Mouse (Mus musculus) MEL (cell line): ENCODE data around the gene Has1. TPM values are rescaled to one million over a fixed set of nuclear protein-coding genes. Genes with fewer than 3 reads are reported as not detected.
A peak's percentile ranks its signal among the peaks of the same experiment; 100 is the strongest.
"Not testable (repeated sequence)": the region's sequence is repeated elsewhere in the genome, so short reads cannot be mapped to it uniquely, and the experiment has no call there.

Experiments
- DNase-seq: peaks from one replicate; pipeline ENCODE4 v3.0.0; 2011; ENCODE audit warnings: low read depth, low spot score
- H3K27ac ChIP-seq: 2 replicates; pipeline ENCODE4 v1.5.1; 2012; ENCODE audit warnings: low read depth, mild to moderate bottlenecking, control low read depth, low read length, moderate library complexity; ENCODE audit not compliant: control insufficient read depth
- H3K27me3 ChIP-seq, 2 experiments: fragments of 150-350 bp in 1 of 2; sonication (generic) in 1 of 2; 2 replicates each; pipeline ENCODE4 v1.6.1; 2012; ENCODE audit warnings: low read length in 2 of 2, mild to moderate bottlenecking in 2 of 2, improper control_type of control experiment in 1 of 2, moderate library complexity in 1 of 2; ENCODE audit not compliant: insufficient read depth in 2 of 2, control insufficient read depth in 1 of 2
- H3K36me3 ChIP-seq, 2 experiments: 2 replicates each; pipeline ENCODE4 v1.6.1; 2012 to 2014; ENCODE audit warnings: low read length in 2 of 2, improper control_type of control experiment in 1 of 2, inconsistent platforms in 1 of 2, mild to moderate bottlenecking in 1 of 2; ENCODE audit not compliant: insufficient read depth in 2 of 2, control insufficient read depth in 1 of 2
- H3K4me1 ChIP-seq, 2 experiments: fragments of 150-350 bp in 1 of 2; sonication (generic) in 1 of 2; 2 replicates each; pipeline ENCODE4 v1.6.1; 2012; ENCODE audit warnings: low read length in 2 of 2, improper control_type of control experiment in 1 of 2, mild to moderate bottlenecking in 1 of 2; ENCODE audit not compliant: insufficient read depth in 2 of 2, control insufficient read depth in 1 of 2
- H3K4me3 ChIP-seq, 2 experiments: fragments of 150-350 bp in 1 of 2; sonication (generic) in 1 of 2; 2 replicates each; pipeline ENCODE4 v1.5.1; 2012; ENCODE audit warnings: low read depth in 2 of 2, low read length in 2 of 2, mild to moderate bottlenecking in 2 of 2, moderate library complexity in 2 of 2, control low read depth in 1 of 2, improper control_type of control experiment in 1 of 2; ENCODE audit not compliant: control insufficient read depth in 1 of 2, insufficient read depth in 1 of 2
- H3K79me2 ChIP-seq: 2 replicates; pipeline ENCODE4 v1.6.1; 2012; ENCODE audit warnings: mild to moderate bottlenecking, low read length, moderate library complexity; ENCODE audit not compliant: control insufficient read depth, poor library complexity, insufficient read depth
- H3K9ac ChIP-seq: 2 replicates; pipeline ENCODE4 v1.6.1; 2012; ENCODE audit warnings: low read depth, mild to moderate bottlenecking, control low read depth, low read length, moderate library complexity; ENCODE audit not compliant: control insufficient read depth, poor library complexity, severe bottlenecking
- H3K9me3 ChIP-seq: fragments of 150-350 bp; sonication (generic); replicated peaks from 2 replicates; pipeline ENCODE4 v1.6.1; 2012; ENCODE audit warnings: mild to moderate bottlenecking, low read length, improper control_type of control experiment, moderate library complexity; ENCODE audit not compliant: insufficient read depth
- CHD1 ChIP-seq: IDR thresholded peaks from 2 replicates; pipeline ENCODE4 v1.6.1; 2012; ENCODE audit warnings: low read depth, mild to moderate bottlenecking, inconsistent platforms, low read length, improper control_type of control experiment
- CHD2 ChIP-seq: IDR thresholded peaks from 2 replicates; pipeline ENCODE4 v1.6.1; 2011; ENCODE audit warnings: low read length, improper control_type of control experiment
- CTCF ChIP-seq, 3 experiments: IDR thresholded peaks in 2 of 3; conservative IDR thresholded peaks in 1 of 3; 2 replicates each; pipeline ENCODE4 v1.5.1; 2011 to 2012; ENCODE audit warnings: low read length in 3 of 3, low read depth in 2 of 3, mild to moderate bottlenecking in 2 of 3, improper control_type of control experiment in 1 of 3, inconsistent platforms in 1 of 3, mixed read lengths in 1 of 3, moderate library complexity in 1 of 3; ENCODE audit not compliant: control insufficient read depth in 1 of 3, insufficient read depth in 1 of 3, poor library complexity in 1 of 3, severe bottlenecking in 1 of 3
- ETS1 ChIP-seq: IDR thresholded peaks from 2 replicates; pipeline ENCODE4 v1.6.1; 2012; ENCODE audit warnings: low read depth, mild to moderate bottlenecking, inconsistent platforms, low read length, improper control_type of control experiment, moderate library complexity
- GATA1 ChIP-seq: IDR thresholded peaks from 2 replicates; pipeline ENCODE4 v1.6.1; 2011; ENCODE audit warnings: low read depth, low read length, improper control_type of control experiment
- MAFK ChIP-seq: IDR thresholded peaks from 2 replicates; pipeline ENCODE4 v1.6.1; 2011; ENCODE audit warnings: low read depth, mild to moderate bottlenecking, low read length, improper control_type of control experiment, borderline replicate concordance
- MAZ ChIP-seq: IDR thresholded peaks from 2 replicates; pipeline ENCODE4 v1.6.1; 2012; ENCODE audit warnings: low read depth, mild to moderate bottlenecking, inconsistent platforms, low read length, improper control_type of control experiment
- MEF2A ChIP-seq: IDR thresholded peaks from 2 replicates; pipeline ENCODE4 v1.6.1; 2014; ENCODE audit warnings: low read depth, mild to moderate bottlenecking, inconsistent platforms, low read length, improper control_type of control experiment; ENCODE audit not compliant: poor library complexity, insufficient replicate concordance, severe bottlenecking; ENCODE audit errors: extremely low read depth
- POLR2A ChIP-seq, 2 experiments: IDR thresholded peaks; 2 replicates each; pipeline ENCODE4 v1.6.1; 2011 to 2012; ENCODE audit warnings: low read length in 2 of 2, mild to moderate bottlenecking in 2 of 2, control low read depth in 1 of 2, improper control_type of control experiment in 1 of 2, low read depth in 1 of 2, moderate library complexity in 1 of 2; ENCODE audit not compliant: control insufficient read depth in 1 of 2, insufficient read depth in 1 of 2, poor library complexity in 1 of 2
- POLR2AphosphoS5 ChIP-seq: IDR thresholded peaks from 2 replicates; pipeline ENCODE4 v1.6.1; 2012; ENCODE audit warnings: low read depth, borderline replicate concordance, mild to moderate bottlenecking, inconsistent platforms, low read length, moderate library complexity, mixed read lengths
- RAD21 ChIP-seq: IDR thresholded peaks from 2 replicates; pipeline ENCODE4 v1.6.1; 2011; ENCODE audit warnings: mild to moderate bottlenecking, low read depth, low read length, improper control_type of control experiment
- SIN3A ChIP-seq: IDR thresholded peaks from 2 replicates; pipeline ENCODE4 v1.6.1; 2012; ENCODE audit warnings: low read length, improper control_type of control experiment, inconsistent platforms
- SMC3 ChIP-seq: IDR thresholded peaks from 2 replicates; pipeline ENCODE4 v1.6.1; 2011; ENCODE audit warnings: low read depth, low read length, improper control_type of control experiment
- TAL1 ChIP-seq: IDR thresholded peaks from 2 replicates; pipeline ENCODE4 v1.6.1; 2012; ENCODE audit warnings: mild to moderate bottlenecking, inconsistent platforms, low read length, moderate library complexity, mixed read lengths
- TCF12 ChIP-seq: IDR thresholded peaks from 2 replicates; pipeline ENCODE4 v1.6.1; 2014; ENCODE audit warnings: low read depth, mild to moderate bottlenecking, inconsistent platforms, low read length, improper control_type of control experiment, moderate library complexity
- USF2 ChIP-seq, 2 experiments: IDR thresholded peaks; 2 replicates each; pipeline ENCODE4 v1.6.1; 2011 to 2012; ENCODE audit warnings: improper control_type of control experiment in 2 of 2, low read length in 2 of 2, borderline replicate concordance in 1 of 2, inconsistent platforms in 1 of 2, low read depth in 1 of 2, mild to moderate bottlenecking in 1 of 2; ENCODE audit not compliant: insufficient read depth in 1 of 2
- ZC3H11A ChIP-seq: IDR thresholded peaks from 2 replicates; pipeline ENCODE4 v1.6.1; 2012; ENCODE audit warnings: low read depth, mild to moderate bottlenecking, inconsistent platforms, low read length, improper control_type of control experiment
- ZMIZ1 ChIP-seq: IDR thresholded peaks from 2 replicates; pipeline ENCODE4 v1.6.1; 2012; ENCODE audit warnings: low read depth, mild to moderate bottlenecking, inconsistent platforms, low read length, improper control_type of control experiment, moderate library complexity
- ZNF384 ChIP-seq: IDR thresholded peaks from 2 replicates; pipeline ENCODE4 v1.6.1; 2012; ENCODE audit warnings: low read depth, mild to moderate bottlenecking, inconsistent platforms, low read length, improper control_type of control experiment
- polyA plus RNA-seq, 2 experiments: library from polyadenylated mRNA; stranded (reverse) in 1 of 2; unstranded in 1 of 2; fragments of >175 nt in 1 of 2; fragments of >200 nt in 1 of 2; gene quantifications; 2 replicates each; pipeline versions ENCODE4 v1.2.1 to v1.2.4; 2012; ENCODE audit warnings: low replicate concordance in 2 of 2, low read depth in 1 of 2; ENCODE audit not compliant: insufficient read length in 2 of 2, insufficient read depth in 1 of 2, missing spikeins in 1 of 2
- total RNA-seq: library from RNA; depleted of rRNA; stranded (reverse); fragments of 300-350 nt; gene quantifications from 2 replicates; pipeline ENCODE4 v1.2.3, GENCODE M21; 2012

The Has1 gene
- total and polyA plus RNA-seq, 3 experiments, result 0.13 TPM; not detected in 2

DNA sequence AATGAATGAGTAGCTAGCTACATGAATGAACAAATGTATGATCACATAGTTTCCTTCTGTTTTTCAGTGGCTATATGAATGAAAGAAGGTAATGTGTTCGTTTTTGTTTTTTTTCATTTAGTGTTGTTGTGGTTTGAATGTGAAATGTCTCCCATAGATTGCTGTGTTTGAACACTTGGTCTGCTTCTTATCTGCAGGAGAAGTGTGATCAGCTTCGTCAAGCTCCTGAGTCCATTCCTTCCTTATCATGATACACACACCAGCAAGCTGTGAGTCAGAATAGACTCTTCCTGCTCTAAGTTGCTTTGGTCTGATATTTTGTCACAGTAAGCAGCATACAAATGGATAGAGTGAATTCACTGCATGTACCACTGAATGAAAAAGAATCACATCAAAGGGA, 6.0 kb downstream of the Has1 start (continued):
- no peak for TF ChIP-seq MEF2A
- TF ChIP-seq, all 39 proteins: peak for 16

- peak; percentile 44 for DNase-seq
- Histone ChIP-seq H3K9ac (no peak overlapping the region), H3K79me2 (no peaks in the 10 kb centered on the region), H3K27ac (no peak overlapping the region), H3K27me3 (no peaks in the 10 kb centered on the region), H3K9me3 (no peaks in the 10 kb centered on the region), H3K4me3 (no peak overlapping the region), H3K4me1 (peaks cover 6 to 20% of the 10 kb centered on the region in 2 experiments), H3K36me3 (peaks cover 0 to 13% of the 10 kb centered on the region in 2 experiments; a peak in 2 of 4 replicates)
- TF ChIP-seq MAFK (no peak), SMC3 (peak; percentile 53), CTCF (IDR thresholded peaks at IDR 0.05 in 2 of 3, conservative IDR thresholded peaks at IDR 0.05 in 1 of 3; ENCODE audit: control insufficient read depth in 1 of 3, insufficient read depth in 1 of 3, low read depth in 2 of 3, low read length in 3 of 3, poor library complexity in 1 of 3, severe bottlenecking in 1 of 3) (peak in 2 of 3 experiments; percentile 7 to 47; a peak in 2 of 6 replicates), ZC3H11A (peak; percentile 37; the same call in 1 of the 2 replicates), RAD21 (peak; percentile 48)
These were observed 9.6 kb downstream of the Has1 start for GRCm38 (mm10) chr17:17845187-17846027.

- H3K9me3 ChIP-seq, DNase-seq, H3K27ac ChIP-seq, H3K27me3 ChIP-seq, H3K4me3 ChIP-seq, H3K79me2 ChIP-seq, H3K9ac ChIP-seq: not testable (repeated sequence)
- Histone ChIP-seq H3K4me1 (peaks cover 6 to 15% of the 10 kb centered on the region in 2 experiments), H3K36me3 (peaks cover 0 to 11% of the 10 kb centered on the region in 2 experiments; a peak in 2 of 4 replicates)
These were observed 10.4 kb downstream of the Has1 start for GRCm38 (mm10) chr17:17844606-17845005.

GRCm38 (mm10) chr17:17843534-17844261, 11.3 kb downstream of the Has1 start:
- Histone ChIP-seq H3K9me3 (no peaks in the 10 kb centered on the region), H3K79me2 (peaks cover 3% of the 10 kb centered on the region), H3K27ac (no peak overlapping the region), H3K9ac (no peak overlapping the region), H3K36me3 (peaks cover 0 to 14% of the 10 kb centered on the region in 2 experiments; a peak in 2 of 4 replicates), H3K27me3 (no peaks in the 10 kb centered on the region), H3K4me1 (peaks cover 6 to 11% of the 10 kb centered on the region in 2 experiments; a peak in 3 of 4 replicates), H3K4me3 (no peak overlapping the region)
- TF ChIP-seq SMC3 (no peak), MAFK (no peak), RAD21 (no peak), TAL1 (no peak), CTCF (IDR thresholded peaks at IDR 0.05 in 2 of 3, conservative IDR thresholded peaks at IDR 0.05 in 1 of 3; ENCODE audit: control insufficient read depth in 1 of 3, insufficient read depth in 1 of 3, low read depth in 2 of 3, low read length in 3 of 3, poor library complexity in 1 of 3, severe bottlenecking in 1 of 3) (no peak), CHD1 (no peak), SIN3A (no peak), ZC3H11A (no peak), GATA1 (no peak), CHD2 (no peak), MAZ (no peak), POLR2AphosphoS5 (no peak), USF2 (IDR thresholded peaks at IDR 0.05; ENCODE audit: borderline replicate concordance in 1 of 2, insufficient read depth in 1 of 2, low read depth in 1 of 2, low read length in 2 of 2) (no peak), ZNF384 (no peak), ZMIZ1 (no peak), POLR2A (IDR thresholded peaks at IDR 0.05; ENCODE audit: control insufficient read depth in 1 of 2, insufficient read depth in 1 of 2, low read depth in 1 of 2, low read length in 2 of 2, poor library complexity in 1 of 2) (no peak), ETS1 (no peak), TCF12 (no peak)
- DNase-seq, result no peak
